Mouse (Mus musculus) megakaryocyte, adult 5-6 weeks (primary cell): ENCODE results near the gene Mfsd2a. TPM values are rescaled to one million over a fixed set of nuclear protein-coding genes. Genes with fewer than 3 reads are reported as not detected.
"Not testable (repeated sequence)": the region's sequence is repeated elsewhere in the genome, so short reads cannot be mapped to it uniquely, and the experiment has no call there.

Experiments
- ATAC-seq: 2 replicates; pipeline ENCODE4 v1.8.0; 2016; ENCODE audit warnings: mild to moderate bottlenecking, inconsistent platforms; ENCODE audit not compliant: poor library complexity, severe bottlenecking
- total RNA-seq, 2 experiments: library from RNA; stranded (forward) in 1 of 2; stranded (reverse) in 1 of 2; fragments of 153-499, 151-499 nt in 1 of 2; fragments of 221-1000, 200-1000 nt in 1 of 2; gene quantifications; 2 replicates each; pipeline versions ENCODE4 v1.2.3 to v1.2.4; 2015 to 2017

The Mfsd2a gene
- 0.14 TPM in 1 of 2 replicates, not detected in the other for total RNA-seq (2015)
- 0.15 and 0.16 TPM in 2 replicates for total RNA-seq (2017)

GRCm38 (mm10) chr4:122961100-122961567 is at the start of gene Mfsd2a:
Gene Mfsd2a, minus strand, starts transcription at chr4:122961188.
- peak; percentile 46 for ATAC-seq

GRCm38 (mm10) chr4:123005054-123005966 is 44.3 kb upstream of the Mfsd2a start:
- no peak for ATAC-seq

GRCm38 (mm10) chr4:123000617-123001342 is 39.8 kb upstream of the Mfsd2a start:
- ATAC-seq: no peak

- ATAC-seq: no peak
Observed at GRCm38 (mm10) chr4:123000130-123000529, 39.1 kb upstream of the Mfsd2a start.

GRCm38 (mm10) chr4:122999263-122999691 is 38.3 kb upstream of the Mfsd2a start:
- no peak for ATAC-seq

- no peak for ATAC-seq
Observed at GRCm38 (mm10) chr4:122998537-122999262, 37.7 kb upstream of the Mfsd2a start.

GRCm38 (mm10) chr4:122996618-122997381 is 35.8 kb upstream of the Mfsd2a start:
- ATAC-seq: peak; percentile 57

GRCm38 (mm10) chr4:122996221-122996617 is 35.2 kb upstream of the Mfsd2a start:
- ATAC-seq: 0 out of 2 replicates have a peak, but pooled peaks have one; percentile 13

- ATAC-seq: peak; percentile 85
Observed at GRCm38 (mm10) chr4:122995404-122996220, 34.6 kb upstream of the Mfsd2a start, which contains the start of gene Mycl. Gene Mycl, plus strand, starts transcription at chr4:122995652.

- ATAC-seq: no peak
Observed at GRCm38 (mm10) chr4:122992276-122992675, 31.3 kb upstream of the Mfsd2a start.

GRCm38 (mm10) chr4:122991177-122991576 is 30.2 kb upstream of the Mfsd2a start:
- ATAC-seq: peak; percentile 73

- not testable (repeated sequence) for ATAC-seq
Observed at GRCm38 (mm10) chr4:122988004-122988403, 27.0 kb upstream of the Mfsd2a start.

- no peak for ATAC-seq
Observed at GRCm38 (mm10) chr4:122987421-122987820, 26.4 kb upstream of the Mfsd2a start.

- peak; percentile 89 for ATAC-seq
Observed at GRCm38 (mm10) chr4:122985110-122985509, 24.1 kb upstream of the Mfsd2a start.

- peak; percentile 57 for ATAC-seq
Observed at GRCm38 (mm10) chr4:122983486-122984261, 22.7 kb upstream of the Mfsd2a start.

GRCm38 (mm10) chr4:122982537-122982936 is 21.5 kb upstream of the Mfsd2a start:
- ATAC-seq: peak; percentile 36

GRCm38 (mm10) chr4:122981930-122982329 is 20.9 kb upstream of the Mfsd2a start:
- no peak for ATAC-seq

- ATAC-seq: no peak
Observed at GRCm38 (mm10) chr4:122981238-122981637, 20.2 kb upstream of the Mfsd2a start.
